Mouse (Mus musculus) retina, postnatal 1 day (tissue): ENCODE results near the gene Rtp4.

Experiments used
- DNase-seq: peaks from one replicate; pipeline ENCODE4 v3.0.0-alpha.2; 2012

Gene Rtp4

DNA sequence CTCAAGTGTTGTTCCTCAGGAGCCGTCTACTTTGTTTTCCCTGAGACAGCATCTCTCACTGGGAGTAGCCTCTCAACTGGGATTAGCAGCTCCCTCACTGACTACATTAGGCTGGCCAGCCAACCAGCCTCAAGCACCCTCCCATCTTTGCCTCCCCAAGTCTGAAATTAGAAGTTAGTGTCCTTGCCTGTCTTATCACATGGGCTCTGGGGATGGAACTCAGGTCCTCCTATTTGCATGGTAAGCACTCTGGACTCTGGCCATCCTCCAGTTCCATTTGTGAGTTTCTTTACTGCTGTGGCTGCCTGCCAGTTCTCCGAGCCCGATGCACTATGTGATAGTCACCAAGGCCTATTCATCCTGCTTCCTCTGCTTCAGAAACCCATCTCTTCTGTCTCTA is 4.3 kb upstream of the Rtp4 start:
- DNase-seq = no peak

DNA sequence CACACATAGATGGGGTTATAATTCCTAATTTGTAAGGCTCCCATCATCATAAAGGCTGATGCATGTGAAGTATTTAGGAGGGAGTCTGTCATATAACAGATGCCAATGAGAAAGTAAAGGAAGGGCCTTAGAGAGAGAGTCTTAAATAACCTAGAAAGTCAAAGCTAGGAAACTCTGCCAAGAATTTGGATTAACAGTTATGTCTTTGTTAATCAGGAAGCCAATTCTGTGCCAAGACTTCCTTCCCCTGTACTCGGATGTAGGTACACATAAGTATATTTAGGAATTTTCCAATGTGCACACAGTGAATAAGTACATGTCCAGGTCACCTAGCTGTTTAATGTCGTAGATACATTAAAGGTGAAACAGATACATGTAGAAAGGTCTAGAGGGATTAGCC is 3.5 kb upstream of the Rtp4 start:
- DNase-seq = no peak

DNA sequence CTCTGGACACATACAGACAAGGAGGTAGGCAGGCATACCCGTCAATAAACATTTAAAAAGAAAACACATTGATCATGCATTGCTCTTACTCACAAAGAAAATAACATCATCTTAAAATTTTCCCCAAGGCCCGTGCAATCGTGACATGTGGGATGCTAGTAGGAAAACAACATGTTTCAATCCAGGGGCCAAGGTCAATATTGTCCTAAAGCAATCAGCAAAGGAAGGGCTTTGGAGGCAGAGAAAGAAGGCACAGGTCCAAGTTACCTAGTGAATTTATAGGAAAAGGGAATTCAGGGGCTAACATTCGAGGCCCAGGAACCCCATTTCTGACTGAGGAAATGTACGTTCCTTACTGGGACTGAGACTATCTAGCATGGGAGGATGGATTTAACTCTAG is 2.9 kb upstream of the Rtp4 start:
- no peak for DNase-seq

DNA sequence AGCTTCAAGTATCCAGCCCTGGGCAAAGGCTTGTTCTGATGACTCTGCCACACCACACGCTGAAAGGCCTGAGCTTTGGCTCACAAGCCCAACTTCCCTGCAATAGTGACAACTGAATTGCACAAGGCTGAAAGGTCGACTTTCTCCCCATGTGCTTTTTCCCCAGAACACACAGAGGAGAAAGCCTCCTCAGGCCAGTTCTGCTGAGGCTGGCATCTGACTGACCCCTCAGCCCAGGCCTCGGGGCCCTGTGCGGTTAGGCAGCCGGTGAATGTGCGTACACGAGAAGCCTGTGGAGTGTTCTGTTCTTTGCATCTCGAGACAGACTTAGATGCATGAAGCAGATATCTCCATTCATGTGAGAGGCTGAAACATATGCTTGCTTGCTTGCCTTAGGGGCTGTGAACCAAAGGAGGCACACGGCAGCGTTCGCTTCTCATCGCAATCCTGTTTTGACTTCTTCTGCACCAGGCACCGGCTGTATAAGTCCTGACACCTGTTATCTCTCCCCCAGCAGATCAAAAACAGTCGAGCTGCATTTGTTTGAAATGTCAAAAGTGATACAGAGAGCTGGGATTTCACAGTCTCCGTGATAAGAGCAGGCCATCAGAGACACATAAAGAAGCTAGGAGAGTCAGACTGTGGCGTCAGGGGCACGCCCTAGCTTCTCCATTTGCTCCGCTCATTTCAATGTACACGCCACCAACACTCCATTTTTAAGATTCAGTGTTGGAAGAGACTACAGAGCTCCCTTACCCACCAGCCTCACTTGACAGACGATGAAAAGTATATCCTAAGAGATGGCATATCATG is 2.1 kb upstream of the Rtp4 start:
- DNase-seq = peak; percentile 39

DNA sequence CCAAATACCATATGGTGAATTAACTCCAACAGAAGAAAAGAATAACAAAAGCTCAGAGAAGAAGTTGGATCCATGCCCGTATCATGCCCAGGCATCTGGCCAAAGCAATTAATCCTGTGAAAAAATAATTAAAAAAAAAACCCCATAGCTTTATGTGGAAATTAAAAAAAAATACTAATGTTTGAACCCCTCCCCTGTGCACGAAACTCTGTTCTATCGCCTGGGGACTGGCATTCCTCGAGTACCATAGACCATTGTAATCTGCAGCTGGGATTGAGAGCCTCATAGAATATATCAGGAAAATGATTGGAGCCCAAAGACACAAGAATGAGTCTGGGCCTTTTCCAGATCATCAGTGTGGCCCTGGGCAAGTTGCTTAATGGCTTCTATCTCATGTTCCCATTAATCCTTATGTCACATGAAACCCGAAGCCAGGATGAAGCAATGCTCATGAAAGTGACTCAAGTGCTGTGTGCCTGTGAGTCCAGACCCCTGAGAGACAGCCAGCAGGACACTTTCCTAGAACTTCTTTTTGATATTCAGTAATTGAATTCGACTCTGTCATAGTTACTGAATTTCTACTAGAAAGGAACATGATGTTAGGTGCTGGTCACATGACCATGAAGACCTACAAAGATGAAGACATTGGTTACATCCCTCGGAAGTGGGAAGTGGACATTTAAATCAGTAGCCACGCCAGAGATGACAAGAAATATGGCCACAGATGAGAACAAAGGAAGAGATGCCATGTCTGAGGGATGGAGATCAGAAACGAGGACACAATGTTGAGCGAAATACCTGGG is 1.3 kb upstream of the Rtp4 start:
- DNase-seq = no peak

DNA sequence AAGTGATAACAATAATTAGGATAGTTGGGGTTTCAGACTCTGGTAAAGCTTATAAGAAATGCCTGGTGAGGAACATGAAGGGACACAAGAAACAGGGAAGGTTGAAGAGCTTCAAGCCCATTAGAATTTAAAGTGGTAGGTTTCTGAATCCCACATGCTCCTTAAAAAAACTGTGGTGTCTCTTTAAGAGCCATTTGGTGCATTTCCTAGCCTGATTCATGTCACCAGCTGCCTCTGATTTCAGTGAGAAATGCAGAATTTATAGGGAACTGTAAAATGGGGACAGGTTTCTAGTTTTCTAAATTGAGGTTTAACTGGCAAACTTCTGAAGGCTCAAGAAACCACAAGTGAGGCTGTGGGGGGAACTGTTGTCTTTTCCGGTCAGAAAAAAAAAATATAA is 320 bp upstream of the Rtp4 start:
- DNase-seq = no peak

DNA sequence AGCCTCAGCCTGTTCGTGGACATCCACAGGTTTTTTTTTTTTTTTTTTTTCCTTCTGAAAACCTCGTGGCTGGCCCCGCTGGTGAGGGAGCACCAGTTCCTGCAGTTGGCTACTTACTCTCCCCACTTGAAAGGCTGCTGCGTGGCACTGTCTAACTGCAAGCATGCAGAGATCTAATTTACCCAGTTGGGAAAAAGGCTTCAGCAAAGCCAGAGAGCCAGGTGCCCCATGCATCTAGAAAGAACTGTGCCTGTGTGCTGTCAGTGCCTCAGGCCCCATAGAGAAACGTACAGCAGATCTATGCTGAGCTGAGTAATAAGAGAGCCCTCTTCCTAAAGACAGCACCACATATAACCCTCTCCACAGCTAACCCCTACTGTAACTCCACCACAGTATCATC is 1.0 kb downstream of the Rtp4 start:
- DNase-seq = no peak

DNA sequence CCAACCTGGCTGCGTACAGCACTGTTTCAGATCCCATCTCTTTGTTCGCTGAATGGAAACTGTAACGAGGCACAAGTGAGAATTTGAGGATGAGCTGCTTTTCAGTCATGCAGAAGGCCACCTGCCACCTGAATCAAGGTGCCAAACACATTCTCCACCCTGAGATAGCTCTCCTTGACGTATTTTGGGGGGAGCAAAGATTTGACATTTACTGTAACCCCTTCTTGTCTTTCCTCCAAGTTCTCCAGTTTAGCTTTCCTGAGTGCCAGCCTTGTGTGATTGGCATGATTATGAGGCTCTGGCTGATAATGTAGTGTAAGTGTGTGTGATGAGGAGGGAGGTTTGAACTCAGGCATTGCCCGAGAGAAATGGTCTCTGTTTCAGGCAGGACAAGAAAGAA is 2.0 kb downstream of the Rtp4 start:
- DNase-seq = no peak

DNA sequence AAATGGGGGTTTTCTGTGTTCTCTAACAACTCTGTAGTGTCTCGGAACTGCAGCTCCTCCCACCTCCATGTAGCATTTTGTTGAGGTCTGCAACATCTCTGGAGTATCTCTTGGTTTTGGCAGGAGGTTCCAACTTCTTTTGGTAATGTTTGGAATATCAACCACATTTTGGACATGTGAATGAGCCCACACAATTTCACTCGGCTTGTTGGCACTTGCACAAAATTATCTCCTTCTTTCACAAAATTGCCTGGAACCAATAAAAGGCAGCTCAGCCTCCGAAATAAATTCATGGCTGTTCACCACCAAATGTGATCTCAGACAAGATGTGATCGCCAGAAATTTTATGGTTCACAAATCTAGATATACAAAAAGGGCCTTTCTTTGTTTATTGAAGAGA is 9.1 kb downstream of the Rtp4 start:
- DNase-seq = no peak

DNA sequence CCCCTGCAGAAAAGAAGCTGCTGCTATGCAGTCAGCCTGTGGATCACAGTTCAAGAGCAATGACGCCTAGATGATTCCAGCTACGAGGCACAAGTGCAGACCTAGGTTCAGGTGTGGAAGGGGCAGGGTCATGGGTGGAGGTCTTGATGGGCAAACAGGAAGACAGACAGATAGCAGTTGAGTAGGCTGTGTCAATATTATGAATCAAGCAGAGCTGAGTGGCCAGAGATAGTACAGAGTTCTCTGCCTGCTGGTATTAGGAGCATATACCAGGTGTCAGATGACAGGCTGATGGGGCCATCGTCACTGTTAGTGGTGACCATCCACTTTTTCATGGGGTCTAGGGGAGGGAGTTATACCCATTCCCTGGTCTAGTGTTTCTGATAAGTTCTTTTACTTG is 13.6 kb downstream of the Rtp4 start:
- DNase-seq = no peak

DNA sequence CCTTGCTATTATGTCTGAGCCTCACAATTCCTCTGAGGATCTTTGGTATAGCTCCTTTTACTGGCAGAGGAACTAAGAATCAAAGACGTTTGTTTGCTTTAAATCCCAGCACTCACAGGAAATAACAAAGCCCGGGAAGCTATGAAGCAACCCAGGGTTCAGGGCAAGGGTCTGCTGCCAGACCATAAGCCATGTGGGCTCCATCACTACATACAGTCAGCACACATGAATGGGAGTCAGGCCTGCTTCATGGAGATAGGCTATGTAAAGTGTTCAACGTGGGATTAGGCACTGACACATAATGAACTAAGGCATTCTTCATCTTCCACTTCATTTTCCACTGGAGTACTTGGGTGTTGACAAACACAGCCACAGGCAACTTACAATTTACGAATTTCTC is 21.0 kb downstream of the Rtp4 start:
- DNase-seq = no peak

DNA sequence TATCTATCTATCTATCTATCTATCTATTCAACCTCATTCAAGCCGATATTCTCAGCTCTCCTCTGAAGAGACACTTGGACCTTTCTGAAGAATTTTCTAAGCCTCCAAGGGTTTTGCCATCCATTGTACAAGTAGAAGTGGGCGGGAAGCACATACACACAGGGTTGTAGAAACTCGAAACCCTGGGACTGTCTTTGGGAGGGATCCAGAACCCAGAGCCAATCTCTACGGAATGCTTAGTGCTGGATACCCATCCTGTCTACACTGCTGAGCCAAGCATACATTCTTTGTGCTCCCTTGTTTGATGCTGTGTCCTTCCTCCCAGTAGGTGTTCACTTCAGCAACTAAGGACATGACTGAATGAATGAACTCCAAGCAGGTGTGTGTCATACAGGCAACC is 22.8 kb downstream of the Rtp4 start:
- no peak for DNase-seq

DNA sequence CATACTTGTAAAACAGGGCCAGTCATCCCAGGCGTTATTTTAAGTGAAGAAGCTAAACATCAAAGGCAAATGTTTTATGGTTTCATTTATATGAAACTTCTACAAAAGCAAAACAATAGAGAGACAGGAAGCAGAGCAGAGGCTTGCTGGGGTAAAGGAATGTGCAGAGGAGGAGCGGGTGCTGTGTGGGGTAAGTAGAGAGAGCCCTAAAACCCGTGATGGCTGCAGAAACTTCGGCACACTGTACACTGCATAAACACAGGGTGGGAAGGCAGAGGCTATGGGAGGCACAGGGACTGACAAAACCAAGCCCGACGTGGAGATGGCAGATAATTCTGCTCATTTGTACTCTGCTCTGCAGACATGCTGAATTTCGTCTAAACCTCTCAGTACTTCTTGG is 24.3 kb downstream of the Rtp4 start:
- no peak for DNase-seq

DNA sequence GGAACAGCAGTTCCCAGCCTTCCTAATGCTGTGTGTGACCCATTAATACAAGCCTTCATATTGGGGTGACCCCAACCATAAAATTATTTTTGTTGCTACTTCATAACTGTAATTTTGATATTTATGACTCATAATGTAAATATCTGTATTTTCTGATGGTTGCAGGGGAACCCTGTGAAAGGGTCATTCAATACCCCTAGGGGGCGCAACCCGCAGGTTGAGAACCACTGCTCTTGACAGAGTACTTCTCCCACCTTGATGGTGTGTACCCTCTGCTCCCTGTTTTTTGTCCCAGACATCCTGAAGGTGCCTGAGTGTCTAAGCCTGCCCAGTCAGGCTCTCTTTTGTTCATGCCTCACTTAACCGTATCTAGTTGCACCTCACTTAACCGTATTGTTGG is 27.7 kb downstream of the Rtp4 start:
- DNase-seq = no peak

DNA sequence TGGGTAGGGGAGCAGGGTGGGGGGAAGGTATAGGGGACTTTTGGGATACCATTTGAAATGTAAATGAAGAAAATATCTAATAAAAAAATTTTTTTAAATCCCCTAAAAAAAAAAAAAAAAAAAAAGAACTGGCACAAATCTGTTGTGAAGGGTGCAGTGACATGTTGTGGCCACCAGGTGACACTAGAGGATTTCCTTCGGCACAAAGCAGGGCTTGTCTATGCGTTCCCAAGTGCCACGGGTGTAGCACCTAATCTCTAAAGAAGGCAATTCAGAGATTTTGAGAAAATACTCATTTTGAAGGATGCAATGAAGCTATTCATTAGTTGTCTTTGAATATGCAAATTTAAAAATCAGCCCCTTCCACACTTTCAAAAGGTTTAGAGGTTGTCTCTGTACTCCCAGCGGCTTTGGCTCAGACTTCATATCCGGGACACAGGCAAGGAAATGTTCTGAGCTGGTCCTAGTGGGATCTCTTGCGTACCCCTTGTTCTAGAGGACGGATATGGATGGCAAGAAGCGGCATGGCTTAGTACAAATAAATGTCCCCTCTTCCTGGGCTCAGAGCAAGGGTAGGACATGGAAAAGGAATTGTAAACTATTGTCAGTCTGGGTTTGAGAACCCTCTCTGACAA is 30.4 kb downstream of the Rtp4 start:
- DNase-seq = peak; percentile 74

DNA sequence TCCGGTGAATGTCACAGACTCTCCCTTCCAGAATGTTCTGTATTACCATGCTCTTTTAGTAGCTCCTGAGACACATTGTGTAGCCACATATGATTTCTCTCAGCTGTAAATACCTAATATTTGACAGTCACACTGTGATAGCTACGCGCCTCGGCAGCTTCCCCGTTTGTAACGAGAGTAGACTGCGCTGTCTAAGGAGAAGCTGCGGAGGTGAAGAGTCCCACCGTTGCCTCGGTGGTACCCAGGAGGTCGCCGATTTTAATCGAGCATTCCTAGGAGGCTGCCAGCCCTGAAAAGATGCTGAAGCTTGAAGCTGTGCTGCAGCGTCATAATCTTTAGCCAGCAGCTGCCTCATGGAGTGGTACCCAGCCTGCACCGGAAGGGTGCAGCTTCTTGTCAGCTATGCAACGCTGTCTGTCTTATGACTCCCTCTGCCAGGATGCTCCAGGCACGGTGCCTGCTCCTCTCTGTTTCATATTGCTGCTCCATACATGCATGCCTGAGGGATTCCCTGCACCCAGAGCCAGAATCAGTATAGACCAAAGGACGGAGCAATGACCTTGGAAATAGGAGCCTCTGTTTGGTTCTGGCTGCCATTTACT is 31.0 kb downstream of the Rtp4 start:
- DNase-seq = peak; percentile 8

DNA sequence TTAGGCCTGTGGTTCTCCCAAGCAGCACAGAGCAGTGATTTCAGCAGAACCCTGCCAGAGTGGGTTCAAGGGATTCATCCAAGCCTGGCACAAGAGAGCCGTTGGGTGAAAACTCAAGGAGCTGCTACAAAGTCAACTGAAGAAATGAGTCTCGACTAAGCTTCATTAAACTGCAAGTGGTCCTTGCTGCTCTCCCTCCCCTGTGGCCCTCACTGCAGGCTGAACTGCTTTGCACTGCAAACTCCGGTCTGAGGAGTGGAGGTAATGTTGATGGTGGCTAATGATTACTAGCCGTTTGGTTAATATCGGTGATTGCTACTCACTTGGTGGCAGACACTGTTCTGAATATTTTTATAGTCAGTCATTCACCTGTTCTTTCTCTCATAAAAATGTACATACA is 34.6 kb downstream of the Rtp4 start:
- no peak for DNase-seq

DNA sequence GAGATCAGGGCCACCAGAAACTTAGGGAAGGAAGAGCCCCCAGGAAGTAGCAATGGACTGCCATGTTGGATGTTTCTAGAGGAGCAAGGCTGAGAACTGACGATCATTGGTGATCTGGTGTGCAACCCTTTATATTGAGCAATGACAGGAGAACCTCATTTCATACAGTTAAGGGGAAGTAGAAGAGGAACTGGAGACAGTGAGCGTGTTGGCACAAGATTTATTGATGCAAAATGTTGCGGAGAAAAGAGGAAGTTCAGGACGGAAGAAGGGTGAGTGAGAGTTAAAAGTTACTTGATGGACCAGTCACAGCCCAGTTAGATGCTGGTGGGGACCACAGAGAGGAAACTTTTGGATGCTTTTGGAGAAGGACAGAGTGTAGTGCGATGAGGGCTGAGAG is 37.1 kb downstream of the Rtp4 start:
- no peak for DNase-seq

DNA sequence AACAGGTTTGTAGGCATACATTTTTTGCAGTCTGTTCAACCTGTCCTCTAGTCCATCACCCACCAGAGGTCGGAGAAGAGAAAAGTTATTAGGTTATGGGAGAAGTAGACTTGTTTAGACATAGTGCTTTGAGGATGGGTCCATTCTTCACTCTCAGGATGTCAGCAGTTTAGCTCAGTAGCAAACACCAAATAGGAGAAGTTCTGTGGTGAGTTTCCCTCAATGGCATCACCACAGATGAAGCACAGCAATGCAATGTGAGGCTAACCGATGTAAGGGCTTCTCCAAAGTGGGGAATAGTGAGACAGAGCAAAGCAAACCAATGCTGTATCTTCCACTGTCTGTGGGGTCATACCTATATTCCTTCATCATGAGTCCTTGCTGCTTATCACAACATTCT is 37.6 kb downstream of the Rtp4 start:
- no peak for DNase-seq

DNA sequence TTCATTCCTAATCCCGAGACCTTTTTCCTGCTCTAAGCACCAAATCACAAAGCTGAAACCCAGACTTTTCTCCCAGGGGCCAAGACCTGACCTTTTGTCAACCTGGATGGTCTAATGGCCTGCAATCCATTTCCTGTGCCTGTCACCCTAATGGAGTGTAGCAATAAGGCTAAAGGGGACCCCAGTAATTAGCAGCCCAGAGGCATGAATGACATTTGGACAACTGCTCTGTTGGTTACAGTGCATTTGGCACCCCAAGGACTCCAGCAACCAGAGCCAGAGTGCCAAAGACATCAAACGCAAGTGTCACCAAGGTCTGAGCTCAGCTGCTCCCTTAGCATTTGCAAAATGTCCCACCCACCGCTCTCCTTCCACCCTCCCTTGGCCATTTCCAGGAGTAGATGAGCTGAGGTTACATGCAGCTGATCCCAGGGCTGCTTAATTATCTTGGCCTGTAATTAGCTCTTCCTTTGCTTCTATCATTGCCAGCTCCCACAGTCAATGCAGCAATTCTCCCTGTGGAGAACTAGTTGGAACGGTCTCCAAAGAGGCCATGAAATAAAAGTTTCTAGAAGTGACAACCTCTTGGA is 48.4 kb downstream of the Rtp4 start:
- DNase-seq = no peak

DNA sequence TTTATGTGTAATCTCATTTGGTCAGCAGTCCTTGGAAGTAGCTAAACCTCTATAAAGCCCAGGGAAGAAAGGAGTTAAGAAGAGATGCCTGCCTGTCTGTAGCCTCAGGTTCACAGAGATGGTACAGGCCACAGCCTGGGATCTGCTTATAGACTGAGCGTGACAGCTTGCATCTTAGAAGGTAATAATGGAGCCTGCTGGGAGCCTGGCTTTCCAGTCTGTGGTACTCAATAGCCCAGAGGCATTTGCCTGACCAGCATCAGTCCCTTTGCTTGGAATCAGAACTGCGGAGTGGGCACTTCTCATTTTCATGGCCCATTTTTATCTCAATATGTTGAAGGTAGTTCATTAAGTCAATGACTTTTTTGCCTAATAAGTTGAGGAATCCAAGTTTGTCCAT is 54.5 kb downstream of the Rtp4 start:
- no peak for DNase-seq

DNA sequence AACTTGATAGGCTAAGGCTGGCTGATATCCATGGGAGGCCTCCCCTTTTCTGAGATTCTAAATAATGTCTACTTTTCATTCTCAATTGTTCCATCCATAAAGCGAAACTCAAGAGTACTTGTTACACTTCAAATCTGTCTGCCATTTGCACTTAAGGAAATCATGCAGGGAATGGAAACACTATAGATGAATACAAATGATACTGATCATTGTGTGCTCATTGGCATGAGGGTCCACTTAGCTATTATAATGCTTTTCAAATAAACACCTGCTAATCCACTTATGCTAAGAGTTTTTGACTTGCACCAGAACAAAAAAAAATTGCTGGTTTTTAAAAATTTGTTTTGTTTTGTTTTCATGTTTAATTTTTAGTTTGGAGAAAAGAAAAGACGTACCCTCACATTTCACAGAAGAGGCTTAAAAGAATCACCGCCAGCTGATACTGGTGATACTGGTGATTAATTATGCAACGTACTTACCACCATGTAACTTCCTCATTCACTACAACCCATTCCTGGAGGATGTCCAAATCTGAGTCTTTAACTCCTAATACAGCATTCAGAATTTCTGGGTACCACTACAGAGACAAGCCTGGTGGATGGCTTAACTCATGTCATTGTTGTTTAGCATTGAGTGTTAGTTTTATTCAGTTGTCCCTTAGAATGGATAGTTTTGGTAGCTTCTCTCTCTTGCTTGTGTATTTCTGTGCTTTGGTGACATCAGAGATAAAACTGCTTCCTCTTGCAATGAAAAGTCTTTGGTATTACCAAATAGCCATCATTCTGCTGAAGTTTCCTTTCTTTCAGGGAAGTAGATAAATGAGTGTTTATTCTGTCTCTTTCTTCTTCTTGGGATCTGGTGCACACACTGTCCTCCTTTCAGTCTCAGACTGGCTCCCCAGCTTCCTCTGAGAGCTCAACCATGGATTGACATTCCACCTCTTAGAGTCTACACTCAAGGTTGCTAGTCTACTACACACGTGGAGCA is 71.3 kb downstream of the Rtp4 start:
- DNase-seq = no peak
